Mouse (Mus musculus): ENCODE measurements around the gene Tnfrsf19. TPM values are rescaled to one million over a fixed set of nuclear protein-coding genes. Genes with fewer than 3 reads are reported as not detected.

Tnfrsf19 gene
- polyA plus RNA-seq, 1 experiment from 2014 or later: 28.9 TPM

DNA sequence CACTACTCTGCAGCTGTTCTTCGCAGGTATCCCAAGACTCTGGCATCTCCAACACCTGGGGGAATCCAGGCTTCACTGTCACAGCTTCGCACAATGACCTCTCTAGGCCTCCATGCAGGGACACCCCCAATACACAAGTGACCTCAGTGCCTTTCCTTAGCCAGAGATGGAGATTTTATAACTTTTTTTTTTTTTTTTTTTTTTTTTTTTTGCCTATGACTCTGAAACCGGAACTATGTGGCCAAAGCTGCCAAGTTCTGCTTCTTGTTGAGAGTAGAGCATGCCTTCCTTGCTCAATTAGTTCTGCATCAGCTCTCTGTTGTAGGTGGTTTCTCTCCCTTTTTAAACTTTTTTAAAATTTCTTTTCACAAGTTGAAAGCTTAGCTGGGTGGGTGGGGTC lies 5.9 kb upstream of the Tnfrsf19 start:
- Histone ChIP-seq H3K27me3 (replicated peaks) (0 out of 2 replicates have a peak, but pooled peaks cover 3% of the 10 kb centered on the region), H3K4me3 (no peak overlapping the region), H3K36me3 (no peaks in the 10 kb centered on the region), H3K9me3 (replicated peaks) (no peaks in the 10 kb centered on the region; the same call in 1 of the 2 replicates), H3K27ac (ENCODE audit: poor library complexity, severe bottlenecking) (no peak overlapping the region), H3K4me1 (replicated peaks) (peaks cover 26% of the 10 kb centered on the region), H3K4me2 (no peak overlapping the region), H3K9ac (no peak overlapping the region)
- 89% methylated on average over 3 of the region's 3 CpGs for WGBS
- ATAC-seq (ENCODE audit: insufficient number of reproducible peaks, low FRiP score): no peak

DNA sequence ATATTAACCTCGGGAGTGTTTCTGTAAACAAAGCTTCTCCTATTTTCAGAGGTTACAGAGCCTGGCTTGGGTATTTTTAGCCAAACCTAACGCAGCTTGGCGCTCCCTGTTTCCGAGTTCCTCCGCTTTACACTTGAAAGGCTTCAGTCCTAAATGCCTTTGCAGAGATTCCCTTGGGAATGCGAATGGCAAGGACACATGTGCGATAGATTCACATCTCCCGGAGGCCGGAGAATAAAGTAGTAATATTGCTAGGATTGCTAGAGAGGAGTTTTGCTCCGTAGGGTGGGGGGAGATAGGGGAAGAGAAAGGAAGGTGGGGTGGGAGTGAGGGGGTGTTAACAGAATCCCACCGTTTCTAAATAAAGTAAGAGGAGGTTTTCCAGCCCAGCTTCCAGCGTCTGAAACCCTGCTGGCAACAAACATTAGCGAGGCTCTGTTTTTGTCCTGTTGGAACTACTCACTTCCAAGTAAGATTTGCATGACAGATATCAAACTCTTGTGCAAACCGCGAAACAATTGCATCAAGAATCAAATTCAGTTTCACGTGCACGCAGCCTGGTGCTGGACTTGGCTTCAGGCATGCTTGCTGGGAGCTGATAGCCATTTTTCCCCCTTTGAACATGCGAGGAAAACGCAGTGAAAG lies 722 bp downstream of the Tnfrsf19 start:
- H3K4me3 ChIP-seq: peak overlapping the region; percentile 61
- no peaks in the 10 kb centered on the region for H3K27me3 ChIP-seq (replicated peaks)
- no peaks in the 10 kb centered on the region for H3K9me3 ChIP-seq (replicated peaks)
- H3K9ac ChIP-seq: peak overlapping the region; percentile 78
- peak overlapping the region; percentile 79 for H3K4me2 ChIP-seq
- no peak for ATAC-seq (ENCODE audit: insufficient number of reproducible peaks, low FRiP score)
- peak overlapping the region; percentile 84 for H3K27ac ChIP-seq (ENCODE audit: poor library complexity, severe bottlenecking)
- H3K36me3 ChIP-seq: no peaks in the 10 kb centered on the region
- peaks cover 24% of the 10 kb centered on the region for H3K4me1 ChIP-seq (replicated peaks)
- under 1% methylated on average over 19 of the region's 19 CpGs for WGBS

DNA sequence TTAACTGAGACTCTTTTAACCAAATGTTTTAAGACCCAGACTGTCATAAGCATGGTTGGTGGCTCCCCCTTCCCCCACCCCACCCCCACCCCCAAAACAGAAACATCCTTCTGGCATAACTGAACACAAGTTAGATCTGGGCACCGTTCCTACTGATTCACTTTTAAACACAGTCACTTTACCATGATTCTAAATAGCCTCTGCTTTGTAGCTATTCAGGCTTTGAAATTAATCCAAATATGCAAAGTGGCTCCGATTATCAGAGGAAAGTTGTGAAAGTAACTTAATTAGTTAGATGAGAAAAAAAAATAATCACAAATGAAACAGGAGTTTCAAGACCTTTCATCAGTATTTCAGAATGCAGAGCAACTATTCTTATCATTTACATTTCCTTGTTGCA lies 2.0 kb downstream of the Tnfrsf19 start:
- ATAC-seq (ENCODE audit: insufficient number of reproducible peaks, low FRiP score): no peak
- no peaks in the 10 kb centered on the region for H3K27me3 ChIP-seq (replicated peaks)
- WGBS: 32% methylated on average over 2 of the region's 2 CpGs
- H3K4me1 ChIP-seq (replicated peaks): peaks cover 25% of the 10 kb centered on the region
- peak overlapping the region; percentile 74 for H3K27ac ChIP-seq (ENCODE audit: poor library complexity, severe bottlenecking)
- peak overlapping the region; percentile 61 for H3K4me3 ChIP-seq
- H3K9ac ChIP-seq: peak overlapping the region; percentile 49
- H3K4me2 ChIP-seq: peak overlapping the region; percentile 79
- H3K36me3 ChIP-seq: no peaks in the 10 kb centered on the region
- H3K9me3 ChIP-seq (replicated peaks): no peaks in the 10 kb centered on the region

DNA sequence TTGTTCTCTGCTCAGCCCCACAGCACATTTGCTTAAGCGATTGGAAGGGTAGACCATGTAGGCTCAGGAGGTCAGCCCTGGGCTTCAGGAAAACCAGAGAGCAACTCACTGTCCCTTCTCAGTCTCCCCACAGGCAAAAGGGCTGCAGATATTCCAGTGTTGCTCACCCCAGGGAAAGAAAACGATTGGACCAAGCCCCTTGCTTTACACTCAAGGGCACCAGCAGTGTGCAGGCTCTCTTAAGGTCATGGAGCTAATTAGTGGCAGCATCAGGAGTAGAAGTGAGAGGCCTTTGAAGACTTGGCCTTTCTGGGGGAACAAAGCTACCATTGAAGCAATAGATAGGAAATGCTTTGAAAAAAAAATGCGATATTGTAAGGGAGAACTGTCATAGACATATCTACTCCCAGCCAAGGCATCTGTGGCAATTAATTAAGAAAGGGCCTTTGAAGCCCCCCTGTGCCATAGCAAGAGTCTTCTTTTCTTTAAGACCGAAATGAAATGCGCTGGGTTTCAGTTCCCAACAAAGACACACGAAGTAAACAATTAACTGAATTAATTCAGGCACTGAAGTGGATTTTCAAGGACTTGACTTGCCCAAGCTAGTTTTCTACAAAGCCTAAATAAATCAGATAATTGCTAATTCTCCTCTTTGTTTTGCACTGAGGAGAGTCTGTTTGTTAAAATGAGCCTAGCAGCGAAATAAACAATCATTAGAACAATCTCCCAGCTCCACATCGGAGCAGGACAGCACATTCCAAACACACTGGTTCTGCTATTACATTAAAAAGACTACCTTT lies 2.6 kb downstream of the Tnfrsf19 start:
- ATAC-seq (ENCODE audit: insufficient number of reproducible peaks, low FRiP score): no peak
- H3K4me1 ChIP-seq (replicated peaks): peaks cover 23% of the 10 kb centered on the region
- no peaks in the 10 kb centered on the region for H3K27me3 ChIP-seq (replicated peaks)
- H3K9me3 ChIP-seq (replicated peaks): no peaks in the 10 kb centered on the region
- peak overlapping the region; percentile 39 for H3K4me3 ChIP-seq
- H3K9ac ChIP-seq: peak overlapping the region; percentile 49
- 27% methylated on average over 8 of the region's 8 CpGs for WGBS
- no peaks in the 10 kb centered on the region for H3K36me3 ChIP-seq
- peak overlapping the region; percentile 74 for H3K27ac ChIP-seq (ENCODE audit: poor library complexity, severe bottlenecking)
- H3K4me2 ChIP-seq: peak overlapping the region; percentile 68

DNA sequence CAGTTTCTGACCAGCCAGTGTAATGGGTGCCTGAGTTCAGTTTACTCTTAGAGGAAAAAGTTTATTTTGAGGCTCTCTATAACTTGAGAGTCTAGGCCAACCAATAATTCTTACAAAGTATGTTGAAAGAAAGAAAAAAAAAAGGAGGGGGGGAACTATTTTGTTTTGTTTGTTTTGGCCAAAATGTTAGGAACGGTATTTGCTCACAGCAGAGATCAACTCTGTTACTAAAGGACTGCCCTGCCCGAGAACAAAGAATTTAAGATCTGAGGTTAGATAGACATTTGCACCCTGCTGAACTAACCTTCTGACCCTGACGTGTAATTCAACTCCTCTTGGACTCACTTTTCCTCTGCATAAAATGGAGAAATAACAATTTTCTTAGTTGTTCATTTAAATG lies 4.0 kb downstream of the Tnfrsf19 start:
- no peak overlapping the region for H3K4me3 ChIP-seq
- no peaks in the 10 kb centered on the region for H3K27me3 ChIP-seq (replicated peaks)
- H3K36me3 ChIP-seq: no peaks in the 10 kb centered on the region
- no peak for ATAC-seq (ENCODE audit: insufficient number of reproducible peaks, low FRiP score)
- no peak overlapping the region for H3K4me2 ChIP-seq
- 62% methylated on average over 3 of the region's 3 CpGs for WGBS
- no peak overlapping the region for H3K9ac ChIP-seq
- no peak overlapping the region for H3K27ac ChIP-seq (ENCODE audit: poor library complexity, severe bottlenecking)
- H3K9me3 ChIP-seq (replicated peaks): no peaks in the 10 kb centered on the region
- peaks cover 31% of the 10 kb centered on the region for H3K4me1 ChIP-seq (replicated peaks)

DNA sequence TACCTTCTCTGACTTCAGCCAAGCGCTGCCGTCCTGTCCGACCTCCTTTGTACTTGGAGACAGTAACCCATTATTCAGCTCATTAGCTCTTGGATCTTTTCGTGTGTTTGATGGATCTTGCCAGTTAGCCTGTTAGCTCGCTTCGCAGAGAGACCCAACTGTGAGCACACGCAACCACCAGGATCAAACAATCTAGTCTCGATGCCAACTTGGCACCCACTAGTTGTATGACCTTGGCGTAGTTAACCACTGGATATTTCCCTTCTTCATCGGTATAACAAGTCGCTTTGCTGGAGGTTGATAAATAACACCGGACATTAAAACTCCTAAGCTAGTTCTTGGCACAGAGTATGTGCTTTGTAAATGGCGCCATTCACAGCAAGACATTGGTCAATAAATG lies 6.1 kb downstream of the Tnfrsf19 start:
- Histone ChIP-seq H3K9ac (no peak overlapping the region), H3K36me3 (no peaks in the 10 kb centered on the region), H3K4me3 (no peak overlapping the region), H3K27me3 (replicated peaks) (no peaks in the 10 kb centered on the region), H3K4me2 (no peak overlapping the region), H3K4me1 (replicated peaks) (peaks cover 28% of the 10 kb centered on the region), H3K9me3 (replicated peaks) (no peaks in the 10 kb centered on the region), H3K27ac (ENCODE audit: poor library complexity, severe bottlenecking) (no peak overlapping the region)
- WGBS: 87% methylated on average over 13 of the region's 13 CpGs
- no peak for ATAC-seq (ENCODE audit: insufficient number of reproducible peaks, low FRiP score)

DNA sequence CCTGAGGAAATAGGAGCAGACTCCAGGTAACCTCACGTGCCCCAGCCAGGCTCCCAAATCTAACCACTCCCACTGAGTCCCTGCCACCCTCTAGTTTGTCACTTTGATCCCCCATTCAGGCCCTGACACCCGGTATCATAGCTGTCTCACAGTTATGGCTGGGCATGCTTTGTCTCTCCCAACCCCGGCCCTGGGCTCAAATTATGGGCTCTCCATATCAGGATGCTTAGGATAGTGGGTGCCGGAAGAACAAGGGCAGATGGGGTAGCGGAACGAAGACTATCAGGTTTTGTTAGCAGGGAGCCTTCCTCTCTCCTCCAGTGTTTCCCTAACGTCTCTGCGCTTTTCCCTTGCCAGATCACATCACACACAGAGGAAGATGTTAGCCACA lies 8.2 kb downstream of the Tnfrsf19 start:
- ATAC-seq (ENCODE audit: insufficient number of reproducible peaks, low FRiP score): peak; percentile 24; the same call in 1 of the 2 replicates
- WGBS: 18% methylated on average over 8 of the region's 8 CpGs
- Histone ChIP-seq H3K9ac (peak overlapping the region; percentile 75), H3K4me1 (replicated peaks) (peaks cover 25% of the 10 kb centered on the region), H3K36me3 (no peaks in the 10 kb centered on the region), H3K4me3 (peak overlapping the region; percentile 67), H3K4me2 (peak overlapping the region; percentile 99), H3K27me3 (replicated peaks) (no peaks in the 10 kb centered on the region), H3K27ac (ENCODE audit: poor library complexity, severe bottlenecking) (no peak overlapping the region), H3K9me3 (replicated peaks) (no peaks in the 10 kb centered on the region)

DNA sequence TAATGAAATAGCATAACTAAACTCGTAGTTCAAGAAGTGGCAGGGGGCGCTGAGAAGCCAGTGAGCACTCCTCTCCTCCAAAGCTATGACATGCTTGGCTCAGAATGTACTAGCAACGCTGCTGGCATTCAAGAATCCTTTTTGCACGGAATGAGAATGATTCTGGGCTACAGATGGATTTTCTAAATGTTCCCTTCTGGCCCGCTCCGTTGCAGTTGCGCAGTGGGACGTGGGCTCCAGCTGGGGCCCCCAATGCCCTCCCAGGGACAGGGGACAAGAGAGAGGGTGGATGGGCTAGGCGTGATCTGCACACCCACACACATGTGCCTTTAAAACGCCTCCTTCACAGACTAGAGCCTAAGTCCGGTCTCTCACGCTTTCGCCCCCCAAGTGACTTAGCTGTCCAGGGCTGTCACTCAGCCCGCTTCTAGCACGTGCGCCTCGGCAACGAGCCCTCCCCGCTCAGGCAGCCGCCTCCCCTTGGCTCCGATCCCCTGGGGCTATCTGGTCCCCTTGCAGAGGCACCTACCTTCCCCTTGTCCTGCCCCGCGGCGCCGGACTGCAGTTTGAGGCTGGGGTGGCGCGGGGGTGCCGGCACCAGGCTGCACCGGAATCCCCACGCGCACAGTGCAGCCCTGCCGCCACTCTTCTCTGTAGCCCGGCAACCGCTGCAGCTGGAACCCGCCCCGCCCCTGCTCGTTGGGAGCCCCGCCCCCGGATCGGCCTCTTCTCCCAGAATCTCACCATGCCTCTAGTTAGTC lies 8.8 kb downstream of the Tnfrsf19 start:
- Histone ChIP-seq H3K4me1 (replicated peaks) (peaks cover 24% of the 10 kb centered on the region), H3K9me3 (replicated peaks) (no peaks in the 10 kb centered on the region), H3K4me3 (peak overlapping the region; percentile 67), H3K27me3 (replicated peaks) (no peaks in the 10 kb centered on the region), H3K27ac (ENCODE audit: poor library complexity, severe bottlenecking) (no peak overlapping the region), H3K36me3 (no peaks in the 10 kb centered on the region), H3K9ac (peak overlapping the region; percentile 75), H3K4me2 (peak overlapping the region; percentile 99)
- ATAC-seq (ENCODE audit: insufficient number of reproducible peaks, low FRiP score): peak; percentile 86
- WGBS: under 1% methylated on average over 40 of the region's 40 CpGs

DNA sequence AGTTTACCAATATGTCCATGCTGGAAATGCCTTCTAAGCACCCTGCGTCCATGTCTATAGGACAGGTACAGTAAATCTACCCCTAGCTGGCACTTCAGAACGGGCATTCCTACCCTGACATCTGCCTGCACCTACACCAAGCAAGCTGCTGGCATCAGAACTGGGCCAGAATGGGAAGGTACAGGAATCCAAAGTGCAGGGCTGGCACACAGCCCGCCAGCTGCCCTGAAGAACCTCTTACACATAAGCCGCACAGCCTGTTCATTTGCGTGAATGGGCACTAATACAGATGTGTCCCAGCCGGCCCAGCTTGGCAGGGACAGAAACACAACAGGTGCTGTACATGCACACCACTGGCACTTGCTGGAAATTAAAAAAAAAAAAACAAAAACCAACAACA lies 15.9 kb downstream of the Tnfrsf19 start:
- 87% methylated on average over 6 of the region's 6 CpGs for WGBS
- no peaks in the 10 kb centered on the region for H3K9me3 ChIP-seq (replicated peaks)
- no peak overlapping the region for H3K4me2 ChIP-seq
- peaks cover 5% of the 10 kb centered on the region; the same call in 1 of the 2 replicates for H3K4me1 ChIP-seq (replicated peaks)
- H3K36me3 ChIP-seq: no peaks in the 10 kb centered on the region
- no peak overlapping the region for H3K9ac ChIP-seq
- ATAC-seq (ENCODE audit: insufficient number of reproducible peaks, low FRiP score): no peak
- no peak overlapping the region for H3K4me3 ChIP-seq
- H3K27ac ChIP-seq (ENCODE audit: poor library complexity, severe bottlenecking): no peak overlapping the region
- no peaks in the 10 kb centered on the region for H3K27me3 ChIP-seq (replicated peaks)

DNA sequence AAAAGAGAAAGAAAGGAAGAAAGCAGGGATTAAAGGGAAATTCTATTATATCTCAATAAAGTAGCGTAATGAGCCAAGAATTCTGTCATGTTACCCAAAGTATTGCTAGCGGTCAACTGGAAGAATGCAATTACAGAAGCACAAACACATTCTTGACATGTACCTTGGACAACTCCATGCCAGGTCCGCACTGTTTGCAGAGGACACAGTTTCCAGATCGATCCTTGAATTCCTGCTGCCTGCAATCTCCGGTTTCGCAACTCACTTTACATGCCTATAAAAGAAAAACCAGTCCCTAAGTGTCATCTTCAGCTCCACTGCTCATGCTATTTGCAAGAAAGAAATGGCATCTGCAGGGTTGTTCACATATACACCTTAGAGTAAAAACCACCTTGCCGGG lies 22.3 kb downstream of the Tnfrsf19 start:
- 91% methylated on average over 7 of the region's 7 CpGs for WGBS
- Histone ChIP-seq H3K9ac (no peak overlapping the region), H3K27me3 (replicated peaks) (no peaks in the 10 kb centered on the region), H3K9me3 (replicated peaks) (no peaks in the 10 kb centered on the region), H3K4me1 (replicated peaks) (peaks cover 6% of the 10 kb centered on the region; the same call in 1 of the 2 replicates), H3K4me3 (no peak overlapping the region), H3K4me2 (no peak overlapping the region), H3K36me3 (peaks cover 16% of the 10 kb centered on the region), H3K27ac (ENCODE audit: poor library complexity, severe bottlenecking) (no peak overlapping the region)
- ATAC-seq (ENCODE audit: insufficient number of reproducible peaks, low FRiP score): no peak

DNA sequence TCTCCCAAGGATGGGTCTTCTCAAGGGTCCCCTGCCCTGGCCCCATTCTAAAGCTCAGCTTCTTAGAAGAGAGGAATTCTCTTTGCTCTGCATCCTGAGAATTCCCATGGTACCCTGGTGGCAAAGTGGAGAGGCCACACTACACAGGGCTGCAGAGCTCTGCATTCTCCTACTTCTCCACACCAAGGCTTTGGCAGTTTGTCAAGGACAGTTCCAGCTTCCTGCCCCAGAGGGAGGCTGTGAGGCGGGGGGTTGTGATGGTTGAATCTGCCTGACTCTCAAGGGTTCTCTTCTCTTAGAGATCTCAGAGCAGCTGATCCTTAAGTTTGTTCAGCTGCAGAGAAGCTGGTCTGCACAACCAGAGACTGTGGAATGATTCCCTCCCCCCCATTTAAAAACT lies 23.9 kb downstream of the Tnfrsf19 start:
- H3K9me3 ChIP-seq (replicated peaks): no peaks in the 10 kb centered on the region
- peaks cover 16% of the 10 kb centered on the region for H3K36me3 ChIP-seq
- H3K4me1 ChIP-seq (replicated peaks): peaks cover 6% of the 10 kb centered on the region
- H3K4me3 ChIP-seq: no peak overlapping the region
- 54% methylated on average over 1 of the region's 1 CpGs for WGBS
- ATAC-seq (ENCODE audit: insufficient number of reproducible peaks, low FRiP score): no peak
- H3K27me3 ChIP-seq (replicated peaks): no peaks in the 10 kb centered on the region
- H3K27ac ChIP-seq (ENCODE audit: poor library complexity, severe bottlenecking): no peak overlapping the region
- no peak overlapping the region for H3K4me2 ChIP-seq
- no peak overlapping the region for H3K9ac ChIP-seq

Measured in heart, embryonic 12.5 days (tissue).